Mouse (Mus musculus): Measurements from ENCODE around the gene Relb. TPM values are rescaled to one million over a fixed set of nuclear protein-coding genes. Genes with fewer than 3 reads are reported as not detected.

Relb gene
- polyA plus RNA-seq, 1 experiment, result 32.5 TPM

GRCm38 (mm10) chr7:19633197-19633596 lies 4.0 kb upstream of the Relb start:
- TF ChIP-seq POLR2A (IDR thresholded peaks at IDR 0.05; ENCODE audit: borderline replicate concordance, extremely low read depth, low read depth, low read length), result no peak
- no peak for TF ChIP-seq CTCF (IDR thresholded peaks at IDR 0.05; ENCODE audit: insufficient read depth, low read length)
- DNase-seq, result no peak
- 86% methylated on average over 17 of the region's 17 CpGs for WGBS
- H3K4me1 ChIP-seq (ENCODE audit: control insufficient read depth, insufficient read depth, low read length), result peaks cover 3% of the 10 kb centered on the region; the same call in 1 of the 2 replicates
- no peak overlapping the region for H3K4me3 ChIP-seq (replicated peaks; ENCODE audit: extremely low read depth, low read depth, low read length)

- Histone ChIP-seq H3K4me1 (ENCODE audit: control insufficient read depth, insufficient read depth, low read length) (peaks cover 6% of the 10 kb centered on the region; the same call in 1 of the 2 replicates), H3K4me3 (replicated peaks; ENCODE audit: extremely low read depth, low read depth, low read length) (no peak overlapping the region)
- DNase-seq, result no peak
- TF ChIP-seq CTCF (IDR thresholded peaks at IDR 0.05; ENCODE audit: insufficient read depth, low read length) (no peak), POLR2A (IDR thresholded peaks at IDR 0.05; ENCODE audit: borderline replicate concordance, extremely low read depth, low read depth, low read length) (no peak)
Observed at GRCm38 (mm10) chr7:19632720-19633119, 3.5 kb upstream of the Relb start.

- Histone ChIP-seq H3K4me3 (replicated peaks; ENCODE audit: extremely low read depth, low read depth, low read length) (no peak overlapping the region), H3K4me1 (ENCODE audit: control insufficient read depth, insufficient read depth, low read length) (peaks cover 6% of the 10 kb centered on the region; the same call in 1 of the 2 replicates)
- DNase-seq, result no peak
- TF ChIP-seq POLR2A (IDR thresholded peaks at IDR 0.05; ENCODE audit: borderline replicate concordance, extremely low read depth, low read depth, low read length), result no peak
- no peak for TF ChIP-seq CTCF (IDR thresholded peaks at IDR 0.05; ENCODE audit: insufficient read depth, low read length)
Observed at GRCm38 (mm10) chr7:19632275-19632674, 3.0 kb upstream of the Relb start.

- Histone ChIP-seq H3K4me1 (ENCODE audit: control insufficient read depth, insufficient read depth, low read length) (peaks cover 6% of the 10 kb centered on the region; the same call in 1 of the 2 replicates), H3K4me3 (replicated peaks; ENCODE audit: extremely low read depth, low read depth, low read length) (peak overlapping the region; percentile 93)
- no peak for TF ChIP-seq CTCF (IDR thresholded peaks at IDR 0.05; ENCODE audit: insufficient read depth, low read length)
- peak; percentile 61; the same call in 1 of the 2 replicates for TF ChIP-seq POLR2A (IDR thresholded peaks at IDR 0.05; ENCODE audit: borderline replicate concordance, extremely low read depth, low read depth, low read length)
- WGBS, result 2% methylated on average over 57 of the region's 57 CpGs
- peak; percentile 97 for DNase-seq
Observed at GRCm38 (mm10) chr7:19628536-19629360, 490 bp downstream of the Relb start.

GRCm38 (mm10) chr7:19628192-19628535 lies 1.1 kb downstream of the Relb start:
- no peak for DNase-seq
- TF ChIP-seq POLR2A (IDR thresholded peaks at IDR 0.05; ENCODE audit: borderline replicate concordance, extremely low read depth, low read depth, low read length) (peak; percentile 42; the same call in 1 of the 2 replicates), CTCF (IDR thresholded peaks at IDR 0.05; ENCODE audit: insufficient read depth, low read length) (no peak)
- H3K4me1 ChIP-seq (ENCODE audit: control insufficient read depth, insufficient read depth, low read length), result peaks cover 6% of the 10 kb centered on the region; the same call in 1 of the 2 replicates
- H3K4me3 ChIP-seq (replicated peaks; ENCODE audit: extremely low read depth, low read depth, low read length), result peak overlapping the region; percentile 48
- WGBS, result 9% methylated on average over 17 of the region's 17 CpGs

- peaks cover 6% of the 10 kb centered on the region; the same call in 1 of the 2 replicates for H3K4me1 ChIP-seq (ENCODE audit: control insufficient read depth, insufficient read depth, low read length)
- no peak overlapping the region for H3K4me3 ChIP-seq (replicated peaks; ENCODE audit: extremely low read depth, low read depth, low read length)
- no peak for DNase-seq
- TF ChIP-seq CTCF (IDR thresholded peaks at IDR 0.05; ENCODE audit: insufficient read depth, low read length), result no peak
- TF ChIP-seq POLR2A (IDR thresholded peaks at IDR 0.05; ENCODE audit: borderline replicate concordance, extremely low read depth, low read depth, low read length), result no peak
- 44% methylated on average over 3 of the region's 3 CpGs for WGBS
Observed at GRCm38 (mm10) chr7:19627721-19628120, 1.5 kb downstream of the Relb start.

- Histone ChIP-seq H3K4me3 (replicated peaks; ENCODE audit: extremely low read depth, low read depth, low read length) (no peak overlapping the region), H3K4me1 (ENCODE audit: control insufficient read depth, insufficient read depth, low read length) (peaks cover 3% of the 10 kb centered on the region; the same call in 1 of the 2 replicates)
- DNase-seq, result no peak
- no peak for TF ChIP-seq CTCF (IDR thresholded peaks at IDR 0.05; ENCODE audit: insufficient read depth, low read length)
- TF ChIP-seq POLR2A (IDR thresholded peaks at IDR 0.05; ENCODE audit: borderline replicate concordance, extremely low read depth, low read depth, low read length), result no peak
- WGBS, result 33% methylated on average over 2 of the region's 2 CpGs
Observed at GRCm38 (mm10) chr7:19623433-19623832, 5.8 kb downstream of the Relb start.

- DNase-seq, result no peak
- no peak overlapping the region for H3K4me3 ChIP-seq (replicated peaks; ENCODE audit: extremely low read depth, low read depth, low read length)
- H3K4me1 ChIP-seq (ENCODE audit: control insufficient read depth, insufficient read depth, low read length), result no peaks in the 10 kb centered on the region
- 69% methylated on average over 6 of the region's 6 CpGs for WGBS
- TF ChIP-seq POLR2A (IDR thresholded peaks at IDR 0.05; ENCODE audit: borderline replicate concordance, extremely low read depth, low read depth, low read length), result no peak
- TF ChIP-seq CTCF (IDR thresholded peaks at IDR 0.05; ENCODE audit: insufficient read depth, low read length), result no peak
Observed at GRCm38 (mm10) chr7:19622241-19622640, 7.0 kb downstream of the Relb start.

- H3K4me1 ChIP-seq (ENCODE audit: control insufficient read depth, insufficient read depth, low read length), result no peaks in the 10 kb centered on the region
- DNase-seq, result no peak
- H3K4me3 ChIP-seq (replicated peaks; ENCODE audit: extremely low read depth, low read depth, low read length), result no peak overlapping the region
- TF ChIP-seq CTCF (IDR thresholded peaks at IDR 0.05; ENCODE audit: insufficient read depth, low read length) (no peak), POLR2A (IDR thresholded peaks at IDR 0.05; ENCODE audit: borderline replicate concordance, extremely low read depth, low read depth, low read length) (no peak)
- 92% methylated on average over 7 of the region's 7 CpGs for WGBS
Observed at GRCm38 (mm10) chr7:19620811-19621210, 8.4 kb downstream of the Relb start.
